Mouse (Mus musculus): ENCODE results near the gene Rnf144a.

- no peak for TF ChIP-seq CTCF (IDR thresholded peaks at IDR 0.05; ENCODE audit: extremely low read depth, insufficient read length, insufficient replicate concordance, low read depth, low read length)
- no peak for TF ChIP-seq POLR2A (IDR thresholded peaks at IDR 0.05; ENCODE audit: low read depth, low read length)
These were observed 35.3 kb downstream of the Rnf144a start for GRCm38 (mm10) chr12:26379797-26380196.

All from small intestine, adult 2 months (tissue).